Mouse (Mus musculus) urinary bladder, adult 2 months (tissue): ENCODE measurements around the gene Srsf3. TPM values are rescaled to one million over a fixed set of nuclear protein-coding genes. Genes with fewer than 3 reads are reported as not detected.
"Not testable (repeated sequence)": the region's sequence is repeated elsewhere in the genome, so short reads cannot be mapped to it uniquely, and the experiment has no call there.

Experiments used
- DNase-seq: peaks from one replicate; pipeline ENCODE4 v3.0.0; 2022; ENCODE audit warnings: low spot score
- polyA plus RNA-seq: library from polyadenylated mRNA; depleted of rRNA; stranded (reverse); fragments of >200 nt; gene quantifications from 2 replicates; pipeline ENCODE4 v1.2.3, GENCODE M21; 2012

Gene Srsf3
- polyA plus RNA-seq, 1 experiment = 169 TPM

GRCm38 (mm10) chr17:29063121-29063987 is 30.9 kb downstream of the Srsf3 start:
- DNase-seq = no peak

- DNase-seq = no peak
Observed at GRCm38 (mm10) chr17:29063988-29064285, 31.5 kb downstream of the Srsf3 start.

- DNase-seq = no peak
Observed at GRCm38 (mm10) chr17:29065245-29065940, 33.0 kb downstream of the Srsf3 start.

- DNase-seq = no peak
Observed at GRCm38 (mm10) chr17:29065971-29066370, 33.5 kb downstream of the Srsf3 start.

- DNase-seq = not testable (repeated sequence)
Observed at GRCm38 (mm10) chr17:29067416-29067815, 35.0 kb downstream of the Srsf3 start.

GRCm38 (mm10) chr17:29067847-29068246 is 35.4 kb downstream of the Srsf3 start:
- DNase-seq = no peak

- no peak for DNase-seq
Observed at GRCm38 (mm10) chr17:29069063-29069462, 36.6 kb downstream of the Srsf3 start.

GRCm38 (mm10) chr17:29071820-29072219 is 39.4 kb downstream of the Srsf3 start:
- no peak for DNase-seq

- no peak for DNase-seq
Observed at GRCm38 (mm10) chr17:29072701-29073307, 40.4 kb downstream of the Srsf3 start.

- DNase-seq = no peak
Observed at GRCm38 (mm10) chr17:29073313-29073712, 40.9 kb downstream of the Srsf3 start.

- no peak for DNase-seq
Observed at GRCm38 (mm10) chr17:29074085-29074484, 41.7 kb downstream of the Srsf3 start.

- DNase-seq = no peak
Observed at GRCm38 (mm10) chr17:29076235-29076634, 43.8 kb downstream of the Srsf3 start.

- DNase-seq = no peak
Observed at GRCm38 (mm10) chr17:29077786-29078509, 45.5 kb downstream of the Srsf3 start.

GRCm38 (mm10) chr17:29078519-29079383 is 46.3 kb downstream of the Srsf3 start:
- peak; percentile 73 for DNase-seq

GRCm38 (mm10) chr17:29080758-29081617 is 48.6 kb downstream of the Srsf3 start:
- no peak for DNase-seq

GRCm38 (mm10) chr17:29081618-29082381 is 49.4 kb downstream of the Srsf3 start:
- no peak for DNase-seq

- no peak for DNase-seq
Observed at GRCm38 (mm10) chr17:29083586-29083985, 51.2 kb downstream of the Srsf3 start.

- DNase-seq = no peak
Observed at GRCm38 (mm10) chr17:29084656-29085055, 52.2 kb downstream of the Srsf3 start.

- DNase-seq = no peak
Observed at GRCm38 (mm10) chr17:29085266-29085665, 52.8 kb downstream of the Srsf3 start.
